Mouse (Mus musculus) mouse embryonic stem cell (cell line): Measurements from ENCODE around the gene Olfr1234.

ENCODE experiments used
- in situ Hi-C, 2 experiments: fragments of 300-500 bp; cut with MboI; formaldehyde crosslinking; loops; 1 replicate in 1 of 2; 3 replicates in 1 of 2; pipeline ENCODE4 v1.14.3; 2019 to 2020; ENCODE audit warnings: low sequenced_read_pairs in 2 of 2, low pct_unique_long_range_greater_than_20kb in 1 of 2, mixed read lengths in 1 of 2; ENCODE audit not compliant: unreplicated experiment in 1 of 2

The Olfr1234 gene

GRCm38 (mm10) chr2:89364765-89365164 lies at the start of gene Olfr1234:
Gene Olfr1234, minus strand, starts transcription at chr2:89364865.
- in situ Hi-C loops: no loop called here

DNA sequence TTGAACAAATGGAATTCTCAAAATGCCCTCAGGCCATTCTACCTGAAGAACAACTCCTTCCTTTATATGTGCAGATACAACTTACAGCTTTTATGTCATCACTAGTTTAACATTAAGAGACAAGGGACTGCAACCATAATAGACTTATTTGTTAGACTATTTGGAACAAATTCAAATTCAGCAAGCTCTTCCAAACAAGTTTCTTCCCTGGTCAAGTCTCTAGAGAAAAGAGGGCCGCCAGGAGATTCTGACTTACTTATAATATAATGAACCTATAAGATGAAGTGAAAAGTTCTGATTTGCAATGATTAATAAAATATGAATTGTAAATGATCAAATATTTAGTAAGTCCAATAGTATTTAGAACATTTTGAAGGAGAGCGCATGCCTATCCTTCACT lies 44.9 kb upstream of the Olfr1234 start, which contains the start of gene Olfr1238:
TSS of gene Olfr1238 (minus strand) at position 101 of the 400 bp plus-strand sequence.
- in situ Hi-C loops: no loop called here

DNA sequence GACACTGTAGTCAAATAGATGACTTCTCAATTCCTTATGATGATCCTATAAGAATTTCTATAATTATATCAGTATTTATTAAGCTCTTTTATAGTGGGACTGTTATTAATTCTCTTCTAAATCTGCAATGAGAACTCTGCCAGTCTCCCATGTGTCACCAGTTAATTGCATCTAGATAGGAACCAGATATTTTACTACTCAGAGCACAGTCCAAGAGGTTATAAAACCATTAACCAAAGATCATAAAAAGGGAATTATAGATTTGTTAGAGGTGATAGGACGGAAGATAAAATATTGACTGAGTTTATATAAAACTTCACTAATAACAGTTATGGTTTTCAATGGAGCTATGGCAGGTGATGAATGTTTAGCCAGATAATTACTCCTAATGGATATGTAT lies 36.2 kb upstream of the Olfr1234 start:
- in situ Hi-C loops: no loop called here

- in situ Hi-C loops: no loop called here
Observed at GRCm38 (mm10) chr2:89342298-89342697, 22.4 kb downstream of the Olfr1234 start, which contains the start of gene Olfr1233. Gene Olfr1233, minus strand, starts transcription at chr2:89342398.

DNA sequence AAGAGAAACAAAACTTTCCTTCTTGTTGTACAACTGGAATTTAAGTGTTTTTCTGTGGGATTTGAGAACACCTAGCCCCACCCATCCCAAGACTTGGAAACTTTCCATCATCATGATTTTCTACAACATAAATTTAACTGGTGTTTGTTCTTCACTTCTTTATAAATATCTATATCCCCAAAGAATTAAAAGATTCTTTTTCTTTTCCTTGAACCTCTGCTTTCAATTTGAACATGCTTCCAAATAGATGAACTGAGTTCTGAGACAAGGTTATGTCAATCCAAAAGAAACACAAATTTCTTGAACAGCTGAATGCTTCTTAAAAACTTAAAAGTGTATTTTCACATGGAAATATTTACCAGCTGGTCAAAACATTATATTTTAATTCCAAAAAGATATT lies 35.1 kb downstream of the Olfr1234 start, which contains the start of gene Olfr1232:
TSS of gene Olfr1232 (minus strand) at position 101 of the 400 bp plus-strand sequence.
- in situ Hi-C loops: no loop called here
